Mouse (Mus musculus) adrenal gland, adult 18-20 months (tissue): ENCODE data around the gene Gm9745. TPM values are rescaled to one million over a fixed set of nuclear protein-coding genes. Genes with fewer than 3 reads are reported as not detected.
"Not testable (repeated sequence)": the region's sequence is repeated elsewhere in the genome, so short reads cannot be mapped to it uniquely, and the experiment has no call there.

Source experiments
- DNase-seq, 2 experiments: peaks; one replicate each; pipeline ENCODE4 v3.0.0; 2021 to 2022; ENCODE audit warnings: low spot score in 2 of 2
- microRNA-seq, 2 experiments: library from miRNA; unstranded; fragments of <30 nt; microRNA quantifications; one replicate each; pipeline ENCODE4 v1.2.0; 2021; ENCODE audit warnings: borderline number of aligned reads in 2 of 2
- total RNA-seq, 2 experiments: library from RNA; stranded (reverse); gene quantifications; 1 replicate in 1 of 2; 2 replicates in 1 of 2; pipeline ENCODE4 v1.2.3; 2021

Gm9745 gene
- total RNA-seq, 2 experiments from 2014 or later: not detected

DNA sequence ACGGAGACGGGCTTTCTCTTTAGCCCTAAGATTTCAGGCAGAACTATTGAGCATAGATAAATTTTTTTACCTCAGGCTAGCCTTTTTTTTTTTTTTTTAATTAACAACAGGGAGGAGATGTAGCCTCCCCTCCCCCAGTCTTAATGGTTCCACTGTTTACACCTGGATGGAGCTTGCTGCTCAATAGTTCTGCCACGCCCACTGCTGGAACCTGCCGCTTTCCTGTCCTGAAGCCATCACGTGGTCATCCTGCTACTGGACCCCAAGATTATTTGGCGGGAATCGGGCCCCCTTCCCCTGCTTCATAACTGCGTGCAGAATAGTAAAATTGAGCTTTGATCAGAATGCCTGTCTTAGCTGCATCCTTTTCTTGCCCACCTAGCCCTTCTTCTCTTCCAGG lies 34.1 kb downstream of the Gm9745 start:
- DNase-seq: not testable (repeated sequence)

DNA sequence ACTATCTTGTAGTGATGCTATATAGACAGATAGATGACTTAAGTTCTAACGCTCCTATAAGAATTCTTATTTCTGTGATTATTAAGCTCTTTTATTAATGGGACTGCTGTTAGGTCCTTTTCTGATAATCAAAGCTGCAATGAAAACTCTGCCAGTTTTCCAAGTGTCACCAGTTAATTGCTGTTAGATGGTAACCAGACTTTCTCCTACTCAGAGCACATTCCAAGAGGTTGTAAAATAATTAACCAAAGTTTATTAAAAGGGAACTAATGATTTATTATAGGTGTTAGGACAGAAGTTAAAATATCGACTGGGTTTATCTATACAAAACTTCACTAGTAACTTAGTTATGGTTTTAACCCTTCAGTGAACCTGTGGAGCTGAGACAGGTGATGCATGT lies 42.0 kb downstream of the Gm9745 start:
- DNase-seq: not testable (repeated sequence)

Small RNA genes within 50 kb of the gene (microRNA-seq; reads per million reads assigned to microRNA genes)
- 0 reads per million in 2 experiments for gene Gm22750

Other genes with a start within 250 kb of the Gm9745 start
- gene Wdr37, start 76.3 kb downstream of the Gm9745 start, total RNA-seq: 10 to 100 TPM; 31.3 to 41.3 TPM
- gene Idi1, start 62.7 kb downstream of the Gm9745 start, total RNA-seq: 100 to 1,000 TPM in 1 of 2 experiments, 10 to 100 TPM in 1; 78.7 to 103 TPM
- gene Idi2, start 4.6 kb upstream of the Gm9745 start, total RNA-seq: not detected
- 10 to 100 TPM; 70.7 to 72.4 TPM for gene Gtpbp4, start 47.9 kb upstream of the Gm9745 start, total RNA-seq
- gene Larp4b, start 145.7 kb upstream of the Gm9745 start, total RNA-seq: 10 to 100 TPM; 60.5 to 70.0 TPM